Mouse (Mus musculus) liver, embryonic 16.5 days (tissue): ENCODE data around the gene Tmem131l. TPM values are rescaled to one million over a fixed set of nuclear protein-coding genes. Genes with fewer than 3 reads are reported as not detected.
"Not testable (repeated sequence)": the region's sequence is repeated elsewhere in the genome, so short reads cannot be mapped to it uniquely, and the experiment has no call there.

Experiments
- ATAC-seq: fragments of 200-750 bp; cut with Nextera tagmentation; 2 replicates; pipeline ENCODE4 v1.8.0; 2017; ENCODE audit warnings: low read depth, mild to moderate bottlenecking, moderate number of reproducible peaks, moderate library complexity
- H3K27ac ChIP-seq: fragments of 300-500 bp; sonication (generic); 2 replicates; pipeline ENCODE4 v1.5.1; 2014; ENCODE audit warnings: mild to moderate bottlenecking, low read length
- H3K27me3 ChIP-seq: fragments of 300-500 bp; sonication (generic); 2 replicates; pipeline ENCODE4 v1.6.1; 2014; ENCODE audit warnings: low read depth, low read length, mixed read lengths; ENCODE audit not compliant: control insufficient read depth, insufficient read depth
- H3K36me3 ChIP-seq: fragments of 300-500 bp; sonication (generic); 2 replicates; pipeline ENCODE4 v1.6.1; 2014; ENCODE audit warnings: mild to moderate bottlenecking; ENCODE audit not compliant: control insufficient read depth, insufficient read depth
- H3K4me1 ChIP-seq: fragments of 300-500 bp; sonication (generic); 2 replicates; pipeline ENCODE4 v1.6.1; 2014; ENCODE audit warnings: low read depth, low read length, mixed read lengths; ENCODE audit not compliant: control insufficient read depth
- H3K4me2 ChIP-seq: fragments of 300-500 bp; sonication (generic); 2 replicates; pipeline ENCODE4 v1.6.1; 2014; ENCODE audit warnings: low read depth, low read length, mixed read lengths
- H3K4me3 ChIP-seq: fragments of 300-500 bp; sonication (generic); 2 replicates; pipeline ENCODE4 v1.5.1; 2014; ENCODE audit warnings: low read depth, mild to moderate bottlenecking, low read length
- H3K9ac ChIP-seq: fragments of 300-500 bp; sonication (generic); 2 replicates; pipeline ENCODE4 v1.6.1; 2014; ENCODE audit warnings: low read depth, low read length
- H3K9me3 ChIP-seq: fragments of 300-500 bp; sonication (generic); replicated peaks from 2 replicates; pipeline ENCODE4 v1.6.1; 2016; ENCODE audit warnings: low read length; ENCODE audit not compliant: control insufficient read depth
- WGBS: fragments of 180-500 bp; shearing (Covaris S2); extraction: QIAGEN DNeasy Blood & Tissue Kit; methylation state at CpG from one replicate; pipeline ENCODE4 v1.1.7; 2014; ENCODE audit not compliant: insufficient replicate concordance; 5-methylcytosine and 5-hydroxymethylcytosine counted together
- polyA plus RNA-seq: library from polyadenylated mRNA; unstranded; fragments of >200 nt; fragmentation: Nextera tagmentation; extraction: Ambion mirVana; gene quantifications from 2 replicates; pipeline ENCODE4 v1.2.1, GENCODE M21; 2015

The Tmem131l gene
- polyA plus RNA-seq, 1 experiment from 2014 or later: 29.8 TPM

DNA sequence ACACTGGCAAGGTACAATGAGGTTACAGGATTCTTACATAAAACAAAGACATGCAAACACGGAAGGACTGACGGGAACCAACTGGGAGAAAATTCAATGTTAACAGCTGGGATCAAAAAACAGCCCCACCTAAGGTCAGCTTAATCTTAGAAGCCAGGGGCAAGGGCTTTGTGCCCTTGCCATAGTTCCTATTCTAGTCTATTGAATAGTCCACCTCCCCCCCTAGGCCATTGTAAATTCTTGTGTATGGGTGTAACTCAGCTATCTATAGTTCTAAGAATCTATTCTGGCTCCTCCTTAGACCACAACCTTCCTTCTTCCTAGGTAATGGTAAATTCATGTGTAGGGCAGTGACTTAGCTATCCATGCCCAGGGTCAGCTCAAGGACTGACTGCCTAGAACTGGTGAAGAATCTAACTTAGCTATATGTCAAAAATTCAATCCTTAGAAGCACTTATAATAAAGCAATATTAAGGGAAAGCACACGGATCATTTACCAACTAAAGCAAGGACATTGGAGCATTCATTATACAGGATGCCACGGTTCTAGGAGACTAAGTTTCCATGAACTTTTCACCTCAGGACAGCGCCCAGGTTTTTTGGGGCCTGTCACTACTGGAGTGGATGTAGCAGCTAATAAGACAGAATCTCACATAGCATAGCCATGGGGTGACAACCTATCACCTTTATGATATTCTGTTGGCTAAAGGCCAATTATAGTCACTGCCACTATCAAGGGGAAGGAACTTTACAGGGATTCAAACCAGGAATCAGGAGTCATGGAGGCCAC, 160.5 kb downstream of the Tmem131l start:
- not testable (repeated sequence) for H3K9ac ChIP-seq, ATAC-seq, H3K4me2 ChIP-seq, H3K27me3 ChIP-seq, H3K4me3 ChIP-seq, H3K36me3 ChIP-seq, H3K4me1 ChIP-seq, H3K9me3 ChIP-seq, H3K27ac ChIP-seq
- WGBS: 66% methylated on average over 5 of the region's 5 CpGs

DNA sequence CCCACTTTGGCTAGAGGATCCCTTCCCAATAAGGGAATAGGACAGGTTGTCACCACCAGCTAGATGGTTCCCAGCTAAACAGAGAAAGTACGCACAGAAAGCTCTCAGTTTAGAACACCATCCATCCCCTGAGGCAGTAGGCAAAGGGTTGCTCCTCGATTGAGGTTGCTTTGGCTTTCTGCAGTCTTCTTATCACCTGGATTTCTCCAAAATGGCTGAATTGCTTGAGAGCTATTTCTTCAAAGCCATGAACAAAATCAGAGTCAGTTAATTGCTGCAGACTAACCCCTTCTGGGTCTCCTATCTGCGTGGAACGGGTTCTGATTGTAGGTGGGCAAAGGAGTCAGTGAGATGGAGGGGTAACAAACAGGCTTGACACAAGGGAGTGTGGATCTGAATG, 161.2 kb downstream of the Tmem131l start:
- no peak overlapping the region for H3K4me2 ChIP-seq
- H3K9me3 ChIP-seq: no peaks in the 10 kb centered on the region
- no peaks in the 10 kb centered on the region for H3K4me1 ChIP-seq
- WGBS: 62% methylated on average over 4 of the region's 4 CpGs
- ATAC-seq: no peak
- H3K9ac ChIP-seq: no peak overlapping the region
- H3K36me3 ChIP-seq: no peaks in the 10 kb centered on the region
- no peaks in the 10 kb centered on the region for H3K27me3 ChIP-seq
- no peak overlapping the region for H3K4me3 ChIP-seq
- no peak overlapping the region for H3K27ac ChIP-seq

DNA sequence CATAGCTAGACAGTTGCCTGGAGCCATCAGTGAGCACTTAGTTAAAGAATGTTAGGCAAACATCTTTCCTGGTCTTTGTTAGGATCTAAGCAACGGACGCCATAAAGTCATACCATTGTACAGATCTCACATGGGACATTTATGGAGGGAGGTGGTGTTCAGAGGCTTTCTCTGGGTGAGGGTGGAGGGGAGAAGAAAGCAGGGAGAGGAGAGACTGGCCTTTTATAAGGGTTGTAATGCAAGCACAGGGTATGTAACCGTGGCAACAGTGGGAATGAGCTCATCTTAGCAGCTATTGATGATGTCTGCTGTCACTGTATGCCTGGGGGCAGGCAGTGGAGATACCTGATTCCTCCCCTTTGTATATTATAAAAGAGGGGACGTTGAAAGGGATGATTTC, 163.7 kb downstream of the Tmem131l start:
- WGBS: 60% methylated on average over 4 of the region's 4 CpGs
- H3K4me3 ChIP-seq: no peak overlapping the region
- no peak for ATAC-seq
- no peak overlapping the region for H3K27ac ChIP-seq
- no peaks in the 10 kb centered on the region for H3K36me3 ChIP-seq
- H3K9ac ChIP-seq: no peak overlapping the region
- H3K9me3 ChIP-seq: no peaks in the 10 kb centered on the region
- no peaks in the 10 kb centered on the region for H3K4me1 ChIP-seq
- no peak overlapping the region for H3K4me2 ChIP-seq
- H3K27me3 ChIP-seq: no peaks in the 10 kb centered on the region

DNA sequence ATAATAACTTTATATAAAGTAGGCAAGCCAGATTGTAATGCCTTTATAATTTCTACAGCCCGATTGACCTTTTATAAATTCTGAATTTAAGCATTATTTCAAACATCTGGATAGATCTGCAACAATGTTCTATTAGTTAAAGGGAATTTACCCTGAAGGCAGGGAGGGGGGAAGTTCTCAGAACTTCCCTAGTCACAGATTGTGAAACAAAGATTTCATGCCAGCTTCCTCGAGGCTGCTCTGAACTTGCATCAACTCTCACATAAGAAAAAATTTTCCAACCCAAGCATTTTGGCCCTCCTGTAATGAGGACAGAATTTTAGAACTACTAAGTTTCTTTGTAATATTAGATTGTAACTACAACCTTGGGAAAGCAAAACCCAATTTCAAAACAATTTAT, 164.9 kb downstream of the Tmem131l start:
- H3K4me2 ChIP-seq, ATAC-seq, H3K9me3 ChIP-seq, H3K27me3 ChIP-seq, H3K27ac ChIP-seq, H3K36me3 ChIP-seq, H3K9ac ChIP-seq, H3K4me1 ChIP-seq, H3K4me3 ChIP-seq: not testable (repeated sequence)
- 62% methylated on average over 2 of the region's 2 CpGs for WGBS

DNA sequence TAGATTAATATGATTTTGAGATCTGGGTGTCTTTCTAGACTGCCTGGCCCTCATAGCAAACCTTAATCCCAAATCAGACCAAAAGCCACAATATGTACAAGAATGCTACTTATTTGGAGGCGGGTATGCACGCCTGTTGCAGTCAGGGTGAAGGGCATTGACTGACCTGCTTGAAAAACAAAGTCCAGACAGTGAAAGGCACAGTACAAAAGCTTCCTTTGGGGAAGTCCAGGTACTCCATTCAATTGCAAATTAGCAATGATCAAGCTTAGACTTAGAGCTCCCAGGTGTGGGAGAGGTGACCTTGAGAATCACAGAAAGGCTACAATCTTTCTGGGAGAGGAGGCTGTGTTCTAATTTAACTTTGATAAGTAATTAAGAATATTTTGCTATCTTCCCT, 167.1 kb downstream of the Tmem131l start:
- not testable (repeated sequence) for H3K9ac ChIP-seq, H3K4me3 ChIP-seq, H3K9me3 ChIP-seq, H3K27ac ChIP-seq, H3K27me3 ChIP-seq, ATAC-seq, H3K4me2 ChIP-seq, H3K36me3 ChIP-seq, H3K4me1 ChIP-seq
- WGBS: 71% methylated on average over 2 of the region's 2 CpGs

DNA sequence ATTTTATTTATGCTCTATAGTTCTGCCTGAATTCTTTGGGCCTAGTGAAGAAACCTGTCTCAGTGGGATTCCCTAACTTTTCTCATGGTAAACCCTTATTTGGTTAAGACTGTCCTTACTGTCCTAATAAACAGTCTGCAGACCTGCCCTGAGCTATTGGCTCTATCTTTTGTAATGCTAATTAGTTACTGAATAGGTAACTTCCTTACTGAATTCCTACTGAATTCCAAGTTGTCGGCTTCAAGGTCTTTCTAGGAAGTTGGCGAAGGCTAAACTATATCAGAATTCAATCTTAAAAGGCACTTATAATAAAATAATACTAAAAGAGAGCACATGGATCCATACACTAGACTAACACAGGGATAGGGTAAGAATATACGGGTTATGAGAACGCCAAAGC, 168.0 kb downstream of the Tmem131l start:
- WGBS: 69% methylated on average over 4 of the region's 4 CpGs
- H3K9me3 ChIP-seq, H3K9ac ChIP-seq, H3K27me3 ChIP-seq, H3K27ac ChIP-seq, H3K36me3 ChIP-seq, H3K4me2 ChIP-seq, ATAC-seq, H3K4me3 ChIP-seq, H3K4me1 ChIP-seq: not testable (repeated sequence)

DNA sequence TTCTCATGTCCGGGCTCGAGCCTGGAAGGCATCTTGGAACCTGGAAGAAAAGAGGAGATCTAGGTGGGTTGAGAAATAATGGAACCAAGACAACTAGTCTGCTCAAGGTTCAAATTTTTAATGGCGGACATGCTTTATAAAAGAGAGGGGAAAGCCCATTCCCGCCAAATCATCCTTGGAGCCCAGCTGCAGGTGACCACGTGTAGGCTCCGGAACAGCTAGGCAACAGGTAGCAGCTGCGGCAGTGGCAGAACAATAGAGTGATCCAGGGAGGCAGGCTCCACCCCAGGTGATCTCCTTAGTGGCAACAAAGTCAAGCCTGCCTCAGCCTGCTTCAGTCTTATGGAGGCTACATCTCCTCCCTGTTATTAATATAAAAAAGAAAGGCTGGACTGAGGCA, 168.4 kb downstream of the Tmem131l start:
- ATAC-seq, H3K9me3 ChIP-seq, H3K9ac ChIP-seq, H3K4me2 ChIP-seq, H3K36me3 ChIP-seq, H3K4me3 ChIP-seq, H3K27ac ChIP-seq, H3K4me1 ChIP-seq, H3K27me3 ChIP-seq: not testable (repeated sequence)
- WGBS: 71% methylated on average over 7 of the region's 7 CpGs

DNA sequence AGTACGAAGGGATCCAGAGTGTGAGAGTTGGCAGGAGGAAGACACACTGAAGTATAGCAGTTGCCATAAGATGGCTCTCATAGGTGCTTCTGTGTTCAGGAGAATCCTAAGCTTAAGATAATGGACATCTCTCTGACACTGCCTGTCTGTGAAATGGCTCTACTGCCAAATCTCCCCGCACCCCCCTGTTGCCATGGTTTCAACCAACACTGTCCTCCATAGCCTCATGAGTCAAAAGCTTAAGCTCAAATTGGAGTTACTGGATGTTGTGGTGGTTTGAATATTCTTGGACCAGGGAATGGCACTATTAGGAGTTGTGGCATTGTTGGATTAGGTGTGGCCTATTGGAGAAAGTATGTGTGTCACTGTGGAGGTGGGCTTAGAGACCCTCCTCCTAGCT, 170.2 kb downstream of the Tmem131l start:
- Histone ChIP-seq H3K4me2 (no peak overlapping the region), H3K9me3 (no peaks in the 10 kb centered on the region), H3K36me3 (no peaks in the 10 kb centered on the region), H3K4me3 (no peak overlapping the region), H3K27me3 (no peaks in the 10 kb centered on the region), H3K4me1 (no peaks in the 10 kb centered on the region), H3K9ac (no peak overlapping the region), H3K27ac (no peak overlapping the region)
- no peak for ATAC-seq
- WGBS: 70% methylated on average over 2 of the region's 2 CpGs

DNA sequence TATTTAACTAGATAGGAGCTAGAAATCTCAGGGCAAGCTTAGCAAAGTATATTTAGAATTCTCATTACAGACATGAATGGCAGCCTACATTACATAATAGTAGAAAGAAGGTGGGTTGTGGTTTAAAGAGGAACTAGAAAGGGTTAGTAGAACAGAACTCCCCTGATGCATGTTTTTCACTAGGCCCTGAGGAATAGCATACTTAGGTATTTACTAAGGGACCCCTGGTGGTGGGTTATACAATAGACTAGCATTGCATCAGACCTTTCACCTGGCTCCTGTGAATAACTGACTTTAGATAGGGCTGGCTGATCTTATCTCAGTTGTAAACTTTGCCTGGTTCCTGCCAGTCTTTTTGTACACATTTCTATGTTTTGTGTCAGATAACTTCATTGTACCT, 172.9 kb downstream of the Tmem131l start:
- not testable (repeated sequence) for H3K9me3 ChIP-seq, H3K27me3 ChIP-seq, H3K4me1 ChIP-seq, H3K36me3 ChIP-seq, H3K9ac ChIP-seq, H3K4me2 ChIP-seq, H3K4me3 ChIP-seq, H3K27ac ChIP-seq, ATAC-seq
